Mouse (Mus musculus) brain, embryonic 14.5 days (tissue): ENCODE results near the gene B4galt5.

Source experiments
- CTCF ChIP-seq: fragments of 200-500 bp; IDR thresholded peaks from 2 replicates; pipeline ENCODE4 v1.5.1; 2012; ENCODE audit warnings: inconsistent platforms, mild to moderate bottlenecking, moderate library complexity, borderline replicate concordance; ENCODE audit not compliant: insufficient read depth, insufficient read length; ENCODE audit errors: extremely low read depth
- POLR2A ChIP-seq: fragments of 200-500 bp; IDR thresholded peaks from 2 replicates; pipeline ENCODE4 v1.6.1; 2012; ENCODE audit warnings: mild to moderate bottlenecking, inconsistent platforms, borderline replicate concordance; ENCODE audit not compliant: poor library complexity, insufficient read depth, insufficient read length, severe bottlenecking; ENCODE audit errors: extremely low read depth

DNA sequence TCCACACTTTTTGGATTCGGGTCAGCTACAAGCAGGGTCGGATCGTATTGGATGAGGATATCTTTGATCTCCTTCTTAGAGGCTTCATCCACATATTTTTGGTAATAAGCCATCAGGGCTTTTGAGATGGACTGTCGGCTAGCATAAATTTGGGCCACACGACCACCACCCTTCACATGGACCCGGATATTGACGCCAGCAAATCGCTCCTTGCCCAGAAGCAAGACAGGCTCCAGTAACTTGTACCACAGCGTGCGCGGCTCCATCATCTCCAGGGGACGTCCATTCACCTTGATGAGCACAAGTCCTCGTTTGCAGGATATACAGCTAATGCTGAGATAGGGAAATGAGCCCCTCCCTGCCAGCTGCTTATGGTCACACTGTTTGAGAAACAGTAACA, 67.5 kb downstream of the B4galt5 start:
- TF ChIP-seq CTCF: no peak
- TF ChIP-seq POLR2A: no peak
